Mouse (Mus musculus): Measurements from ENCODE around the gene Slco3a1.

The Slco3a1 gene

DNA sequence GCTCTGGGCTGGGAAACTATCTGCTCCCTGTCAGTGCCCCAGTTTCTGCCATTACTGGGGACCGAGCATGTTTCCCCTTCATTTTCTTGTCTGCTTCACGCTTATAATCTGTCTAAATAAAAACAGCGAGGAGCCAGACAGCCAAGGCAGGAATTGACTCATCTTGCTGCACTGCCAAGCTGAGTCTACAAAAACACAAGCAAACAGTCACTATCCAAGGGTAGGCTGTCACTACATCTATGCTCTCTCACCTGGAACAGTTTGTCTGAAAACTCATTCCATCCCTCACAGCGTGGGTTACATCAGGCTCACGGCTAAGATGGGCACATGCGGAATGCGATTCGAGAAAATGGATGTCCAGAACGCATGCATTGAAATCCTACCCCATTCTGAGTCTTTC lies 207.6 kb downstream of the Slco3a1 start:
- no peak for DNase-seq (ENCODE audit: low spot score in 2 of 2)

DNA sequence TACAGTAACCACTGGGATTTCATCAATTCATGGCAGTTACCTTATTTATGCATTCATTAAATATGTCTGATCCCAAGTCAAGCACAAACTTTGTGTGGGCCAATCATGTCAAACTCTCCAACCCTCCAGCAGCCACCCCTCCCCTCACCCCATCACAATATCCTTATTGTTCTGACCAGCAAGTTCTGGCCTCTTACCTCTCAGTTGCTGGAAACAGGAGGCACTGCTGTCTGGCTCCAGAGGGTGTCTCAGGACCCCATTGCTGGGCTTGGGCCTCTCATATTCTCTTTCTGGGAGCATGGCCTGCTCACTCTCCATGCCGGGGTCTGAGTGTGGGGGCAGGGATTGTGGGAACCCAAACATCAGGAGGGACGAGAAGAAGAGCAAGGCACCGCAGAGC lies 208.1 kb downstream of the Slco3a1 start:
- DNase-seq (ENCODE audit: low spot score in 2 of 2): no peak

DNA sequence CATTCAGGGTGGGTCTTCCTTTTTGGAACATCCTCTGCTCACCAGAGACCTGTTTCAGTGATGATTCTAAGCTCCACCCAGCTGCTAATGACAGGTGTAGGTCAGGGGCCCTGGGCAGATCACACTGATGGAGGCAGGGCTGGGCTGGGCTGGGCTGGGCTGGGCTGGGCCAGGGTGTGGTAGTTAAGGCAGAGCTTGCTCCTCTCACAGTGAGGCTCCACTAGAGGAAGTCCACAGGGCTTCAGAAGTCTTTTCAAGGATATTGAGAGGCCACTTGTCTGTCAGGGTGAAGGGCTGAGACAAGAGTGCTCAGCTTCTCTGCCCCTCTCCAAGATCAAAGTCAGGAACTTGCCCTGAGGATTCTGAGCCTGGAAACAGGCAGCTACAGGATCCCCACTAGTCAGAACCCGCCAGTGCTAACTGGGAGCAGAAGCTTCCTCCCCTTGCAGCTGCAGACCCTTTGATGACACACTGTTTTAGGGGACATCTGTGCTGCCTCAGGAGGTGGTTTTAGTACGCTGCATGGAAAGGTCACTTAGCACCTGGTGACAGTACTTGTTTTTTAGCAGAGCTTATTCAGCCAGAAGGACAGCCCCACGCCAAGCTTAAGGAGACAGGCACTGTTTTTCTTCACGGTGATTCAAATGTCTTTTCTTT lies 213.3 kb downstream of the Slco3a1 start:
- no peak for DNase-seq (ENCODE audit: low spot score in 2 of 2)

DNA sequence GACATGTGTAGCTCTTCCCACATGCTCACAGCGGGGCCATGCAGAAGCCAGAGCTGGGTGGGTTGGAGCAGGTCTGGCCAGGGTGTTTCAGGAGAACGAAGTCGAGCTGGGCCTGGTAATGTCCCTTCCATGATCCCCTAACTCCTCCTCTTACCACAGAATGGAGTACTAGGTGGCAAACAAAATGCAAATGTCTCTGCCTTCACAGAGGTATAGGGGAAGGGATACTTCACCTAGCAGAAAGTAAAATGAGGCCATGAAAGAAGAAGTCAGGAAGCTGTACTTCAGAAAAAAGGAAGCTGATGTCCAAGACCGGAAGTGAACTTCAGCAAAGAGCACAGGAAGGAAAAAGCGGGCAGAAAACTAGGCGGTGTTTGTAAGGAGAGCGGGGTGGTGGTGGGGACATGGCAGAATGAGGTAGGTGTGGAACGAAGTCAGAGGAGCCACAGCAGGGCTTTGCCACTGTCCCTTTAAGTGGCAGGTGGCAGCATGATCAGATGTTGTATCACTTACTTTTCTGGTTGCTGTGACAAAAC lies 214.1 kb downstream of the Slco3a1 start:
- DNase-seq (ENCODE audit: low spot score in 2 of 2): no peak

DNA sequence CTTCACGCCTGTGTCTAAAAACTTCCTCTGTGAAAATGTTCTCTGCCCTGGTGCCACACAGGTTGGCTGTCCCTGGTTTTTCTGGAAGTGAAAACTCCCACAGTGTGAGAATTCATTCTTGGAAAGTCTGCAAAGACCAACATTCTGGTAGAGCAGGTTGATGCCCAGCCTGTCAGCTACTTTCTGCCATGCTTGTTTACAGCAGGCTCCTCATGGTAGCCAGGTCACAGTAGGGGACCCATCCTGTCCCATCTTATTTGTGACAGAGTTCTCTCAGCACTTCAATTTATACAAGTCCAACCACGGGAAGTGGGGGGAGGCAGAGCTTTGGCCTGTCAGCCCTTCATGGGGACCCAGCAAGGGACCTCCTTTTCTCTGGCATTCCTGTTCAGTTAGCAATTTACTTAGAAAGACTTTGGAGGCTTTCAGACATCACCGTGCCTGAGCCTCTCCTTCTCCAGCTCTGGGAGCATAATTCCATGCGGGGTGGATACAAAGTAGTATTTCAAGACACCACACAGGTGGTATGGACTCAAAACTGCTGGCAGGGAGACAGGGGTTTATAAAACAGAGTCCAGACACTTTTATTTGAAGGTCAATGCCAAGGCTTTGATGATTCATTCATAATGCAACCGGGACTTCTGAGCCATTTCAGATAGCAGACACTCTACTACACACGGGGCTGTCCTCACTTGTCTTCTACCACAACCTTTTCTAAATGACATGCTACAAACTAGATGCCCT lies 216.7 kb downstream of the Slco3a1 start:
- no peak for DNase-seq (ENCODE audit: low spot score in 2 of 2)

DNA sequence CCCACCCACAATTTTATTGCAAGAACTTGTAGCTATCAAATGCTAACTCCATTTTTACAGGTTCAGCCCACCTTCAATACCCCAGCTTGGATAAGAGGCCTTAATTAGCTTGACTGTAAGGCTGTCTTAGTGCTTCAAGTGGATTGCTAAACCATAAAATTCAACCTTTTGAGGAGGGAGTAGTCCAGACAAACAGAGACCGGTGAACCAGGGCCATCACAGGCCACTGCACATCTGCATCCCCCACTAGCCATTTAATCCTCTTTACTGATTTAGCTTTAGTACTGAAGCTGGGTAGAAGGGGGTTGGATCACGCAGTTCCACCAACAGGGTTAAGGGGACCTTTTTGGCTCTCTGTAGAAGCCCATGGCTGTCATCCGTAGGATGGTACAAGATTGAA lies 222.3 kb downstream of the Slco3a1 start:
- DNase-seq (ENCODE audit: low spot score in 2 of 2): no peak

DNA sequence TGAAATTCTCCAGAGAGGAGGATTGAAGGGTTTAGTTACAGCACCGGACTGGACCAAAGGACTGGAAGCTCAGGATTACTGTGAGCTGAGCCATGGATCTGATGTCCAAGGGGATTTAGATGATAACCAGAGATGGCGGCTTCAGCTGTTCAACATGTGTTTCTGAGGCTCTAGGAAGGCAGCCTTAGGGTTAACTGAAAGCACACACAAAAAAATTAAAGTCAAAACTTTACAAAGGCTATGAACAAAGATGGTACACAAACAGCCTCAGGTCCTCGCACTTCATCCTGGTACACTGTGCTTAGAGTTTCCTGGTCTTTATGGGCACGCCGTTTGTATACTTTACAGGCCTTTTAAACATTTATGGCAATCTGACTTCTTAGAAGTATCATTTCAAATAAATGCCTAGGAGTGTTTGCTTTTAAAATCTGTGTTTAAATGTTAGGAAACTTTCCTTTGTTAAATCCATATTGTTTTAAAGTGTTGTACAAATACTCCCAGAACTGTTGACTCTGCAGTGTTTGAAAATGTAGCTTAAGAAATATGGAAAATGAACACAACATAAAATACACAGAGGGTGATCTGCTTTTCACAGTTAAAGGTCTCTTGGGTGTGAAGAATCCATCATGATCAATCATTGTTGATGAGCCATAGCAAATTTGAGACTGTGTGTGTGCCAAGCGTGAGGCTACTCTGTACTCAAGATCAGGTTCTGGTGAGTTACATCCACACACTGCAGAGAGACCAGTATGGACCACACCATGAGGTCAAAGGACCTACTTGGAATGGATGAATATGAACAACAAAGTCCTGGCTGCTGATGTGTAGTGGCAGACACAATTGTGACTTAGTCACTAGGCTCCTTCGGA lies 223.5 kb downstream of the Slco3a1 start:
- no peak for DNase-seq (ENCODE audit: low spot score in 2 of 2)

DNA sequence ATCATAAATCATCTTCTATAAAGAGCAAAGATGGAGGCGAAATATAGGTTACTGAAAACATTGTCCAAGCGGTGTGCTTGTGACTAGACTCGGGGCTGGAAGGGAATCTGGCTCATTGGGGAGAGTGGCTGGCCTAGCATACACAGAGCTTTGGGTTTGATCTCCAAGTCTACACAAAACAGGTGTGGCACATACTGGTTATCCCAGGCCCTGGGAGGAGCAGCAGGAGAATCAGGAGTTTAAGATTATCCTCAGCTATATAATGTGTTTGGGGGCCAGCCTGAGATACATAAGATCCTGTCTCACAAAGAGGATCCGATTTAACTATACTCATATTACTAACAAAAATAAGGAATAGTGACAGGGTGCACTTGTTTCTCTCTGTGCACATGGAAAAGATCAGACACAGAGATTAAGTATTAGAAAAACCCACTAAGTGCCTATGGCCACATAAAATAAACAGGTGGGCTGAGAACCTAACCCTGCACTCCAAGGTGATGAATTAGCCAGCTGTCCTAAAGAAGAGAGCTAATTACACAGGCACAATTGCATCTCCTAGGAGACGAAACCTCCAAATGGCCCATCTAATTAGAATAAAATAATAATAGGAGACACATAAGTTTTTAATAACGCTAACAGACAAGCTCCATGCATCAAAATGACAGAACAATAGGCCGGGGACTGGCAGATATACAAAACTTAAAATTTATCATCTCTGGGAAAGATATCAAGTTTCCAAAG lies 224.3 kb downstream of the Slco3a1 start:
- DNase-seq (ENCODE audit: low spot score in 2 of 2): no peak

DNA sequence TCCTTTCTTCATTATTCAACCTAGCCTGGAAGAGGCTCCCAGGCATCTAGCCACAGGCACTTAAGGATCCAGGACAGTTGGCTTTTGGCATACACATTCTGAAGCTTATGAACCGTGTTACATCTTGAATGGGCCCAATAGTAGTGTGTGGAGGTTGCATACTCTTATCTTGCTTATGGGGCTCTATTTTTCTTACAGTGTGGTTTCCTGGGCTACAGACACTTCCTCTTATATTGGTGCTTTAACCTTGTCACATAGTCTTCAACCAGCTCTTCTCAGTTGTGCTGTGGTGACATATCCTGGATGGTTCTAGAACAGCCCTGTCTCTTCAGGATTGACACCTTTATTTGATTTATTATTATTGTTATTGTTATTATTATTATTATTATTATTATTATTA lies 225.6 kb downstream of the Slco3a1 start:
- DNase-seq (ENCODE audit: low spot score in 2 of 2): no peak

DNA sequence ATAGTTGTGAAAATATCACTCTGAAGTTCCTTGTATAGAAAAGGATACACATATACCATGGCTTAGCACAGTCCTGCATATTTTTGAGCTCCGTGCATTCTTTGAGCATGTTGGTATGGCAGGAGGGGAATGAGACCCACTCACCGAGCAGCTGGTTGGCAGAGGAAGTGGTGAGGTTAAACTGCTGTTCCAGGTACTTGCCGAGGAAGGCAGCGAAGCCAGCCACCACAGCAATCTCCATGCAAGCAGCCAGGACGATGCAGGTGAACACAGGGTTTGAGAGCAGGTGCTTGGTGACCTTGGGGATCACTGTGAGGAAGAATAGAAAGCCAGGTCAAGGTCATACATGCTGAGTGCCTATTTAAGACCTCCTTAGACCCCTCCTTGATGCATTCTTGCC lies 226.9 kb downstream of the Slco3a1 start:
- no peak for DNase-seq (ENCODE audit: low spot score in 2 of 2)

DNA sequence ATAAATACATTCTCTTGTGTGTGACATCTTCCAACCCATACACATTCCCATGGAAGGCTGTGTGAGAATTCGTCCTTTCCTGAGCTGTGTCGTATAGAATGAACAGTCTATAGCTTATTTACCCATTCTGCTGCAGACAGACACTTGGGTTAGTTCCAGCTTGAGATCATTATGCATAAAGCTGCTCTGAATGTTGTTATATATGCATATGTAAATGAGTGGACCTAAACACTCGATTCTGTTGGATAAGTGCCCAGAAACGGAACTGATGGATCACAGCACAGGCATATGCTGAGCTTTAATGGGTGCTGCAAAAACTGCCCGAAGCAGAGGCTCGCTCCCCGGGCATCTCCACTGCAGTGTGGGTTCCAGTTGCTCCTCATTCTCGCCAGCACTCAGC lies 229.5 kb downstream of the Slco3a1 start:
- no peak for DNase-seq (ENCODE audit: low spot score in 2 of 2)

DNA sequence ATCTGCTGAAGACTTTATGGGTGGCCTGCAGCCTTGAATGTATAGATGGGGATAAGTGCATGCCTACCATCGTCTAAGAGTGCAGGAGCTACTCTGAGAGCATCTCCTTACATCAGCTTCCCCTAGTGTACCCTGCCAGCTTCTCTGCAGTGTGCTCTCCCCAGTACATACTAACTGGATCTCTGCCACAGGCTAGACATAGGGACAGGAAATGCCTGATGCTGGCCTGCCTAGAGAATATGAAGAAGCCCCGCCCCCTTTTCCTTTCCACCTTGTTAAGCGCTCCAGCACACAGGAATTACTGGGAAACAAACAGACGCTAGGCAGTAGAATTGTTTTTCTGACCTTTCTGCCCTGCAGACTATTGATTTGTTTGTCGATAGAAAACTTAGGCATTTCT lies 230.9 kb downstream of the Slco3a1 start:
- DNase-seq (ENCODE audit: low spot score in 2 of 2): no peak

DNA sequence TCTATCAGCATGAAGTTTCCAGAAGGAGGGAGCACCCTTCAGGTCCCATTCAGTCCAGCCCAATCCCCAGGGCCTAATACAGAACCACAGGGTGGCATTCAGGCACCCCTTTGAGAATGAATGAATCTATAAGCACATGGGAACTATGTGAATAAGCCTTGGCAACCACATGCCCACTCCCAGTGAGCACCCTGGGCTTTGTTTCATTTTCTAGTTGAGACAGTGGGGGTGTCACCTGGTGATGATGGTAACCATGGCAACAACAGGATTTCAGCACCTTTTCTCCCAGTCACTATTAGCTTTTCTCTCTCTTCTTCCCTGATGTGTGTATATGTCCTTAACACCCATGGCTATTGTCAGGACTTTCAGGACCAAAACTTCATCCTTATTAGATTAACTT lies 231.4 kb downstream of the Slco3a1 start:
- no peak for DNase-seq (ENCODE audit: low spot score in 2 of 2)

DNA sequence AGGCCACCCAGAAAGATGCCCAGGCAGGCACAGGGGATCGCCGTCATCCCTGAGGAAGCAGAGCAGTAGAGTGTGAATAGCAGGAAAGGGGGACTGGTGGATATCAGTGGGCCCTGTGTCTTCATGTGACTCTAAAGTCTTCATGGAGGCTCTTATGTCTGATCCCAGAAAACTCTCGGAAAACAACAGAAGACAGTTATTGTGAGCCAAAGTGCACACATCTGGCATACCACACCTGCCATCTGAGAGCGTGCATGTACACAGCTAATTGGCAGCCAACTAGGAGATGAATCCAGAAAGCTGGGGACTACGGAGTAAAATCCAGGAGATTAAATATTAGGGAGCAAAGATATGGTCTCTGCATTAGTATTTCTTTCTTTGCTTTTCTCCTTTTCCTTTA lies 233.9 kb downstream of the Slco3a1 start:
- DNase-seq (ENCODE audit: low spot score in 2 of 2): no peak

DNA sequence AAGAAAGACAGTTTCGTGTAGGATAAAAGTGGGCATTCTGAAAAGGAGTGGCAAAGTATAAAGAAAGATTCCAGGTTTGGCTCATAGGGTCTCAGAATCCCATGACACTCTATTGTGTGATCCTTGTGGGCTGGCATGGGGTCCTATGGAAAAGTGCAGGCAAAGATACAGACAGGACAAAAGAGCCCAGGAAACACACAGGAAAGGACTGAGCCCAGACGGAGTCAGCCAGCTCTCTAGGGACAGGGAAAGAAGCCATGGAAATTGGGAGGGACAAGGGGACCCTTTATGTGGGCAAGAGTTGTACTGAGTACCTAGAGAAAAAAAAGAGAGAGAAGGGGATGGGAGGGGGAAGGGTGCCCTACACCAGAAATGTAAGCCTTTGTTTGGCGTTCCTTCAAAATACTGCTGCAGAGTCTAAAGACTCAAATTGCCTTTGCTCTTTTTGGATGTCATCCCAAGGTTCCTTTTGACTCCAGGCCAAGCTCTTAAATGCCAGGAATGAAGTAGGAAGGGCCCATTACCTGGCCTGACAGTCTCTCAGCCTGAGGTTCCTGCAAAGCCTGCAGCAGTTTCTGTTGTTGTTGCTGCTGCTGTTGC lies 238.6 kb downstream of the Slco3a1 start:
- no peak for DNase-seq (ENCODE audit: low spot score in 2 of 2)

DNA sequence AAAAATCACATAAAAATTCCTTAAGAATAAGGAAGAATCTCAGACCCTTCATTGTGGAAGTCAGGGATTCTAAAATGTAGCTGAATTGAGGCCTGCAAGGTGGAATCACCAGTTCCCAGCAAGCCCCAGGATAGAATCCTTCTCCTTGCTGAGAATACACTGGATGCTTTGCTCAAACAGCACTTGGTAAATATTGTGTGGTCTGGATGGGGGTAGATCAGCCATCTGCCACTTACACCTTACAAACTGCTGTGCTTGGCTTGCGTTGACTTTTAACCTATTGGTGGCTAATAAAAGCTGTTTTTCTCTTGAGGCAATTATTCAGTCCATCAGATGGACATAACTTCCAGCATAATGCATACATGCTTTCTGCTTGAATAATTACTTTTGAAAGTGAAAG lies 240.3 kb downstream of the Slco3a1 start:
- DNase-seq (ENCODE audit: low spot score in 2 of 2): no peak

DNA sequence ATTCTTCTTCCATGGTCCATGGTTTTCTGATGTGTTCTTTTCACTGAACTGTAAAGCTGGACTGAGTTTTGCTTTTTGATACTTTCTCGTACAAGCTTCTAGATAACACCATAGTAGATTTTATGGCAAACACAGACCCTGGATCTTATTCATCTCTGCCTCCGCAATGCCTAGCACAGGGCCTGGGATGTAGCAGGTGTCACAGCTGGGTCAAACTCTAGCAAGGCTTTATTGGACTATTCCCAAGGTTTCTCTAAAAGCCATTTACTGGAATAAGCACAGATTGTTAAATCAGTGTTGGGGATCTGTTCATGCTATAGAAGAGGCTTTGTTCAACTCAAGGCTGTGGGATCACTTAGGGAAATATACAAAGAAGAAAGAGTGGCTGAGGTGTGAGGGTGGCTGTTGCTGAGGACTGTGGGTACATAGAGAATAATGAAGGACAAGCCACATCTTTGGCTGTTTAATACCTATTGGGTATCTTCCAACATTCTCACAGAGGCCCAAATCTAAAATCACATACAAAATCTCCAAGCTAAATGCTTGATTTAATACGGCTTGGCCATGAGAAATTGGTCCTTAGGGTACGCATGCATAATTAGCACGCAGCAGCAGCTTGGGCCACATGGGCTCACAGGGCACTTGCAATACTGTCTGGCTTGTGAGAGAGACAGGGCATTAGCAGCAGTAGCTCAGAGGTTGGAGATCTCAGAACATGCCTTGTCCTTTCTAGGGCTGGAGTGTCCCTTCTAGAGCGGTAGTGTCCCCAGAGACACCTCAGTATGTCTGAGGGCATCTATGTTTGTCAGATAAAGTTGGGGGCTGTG lies 241.1 kb downstream of the Slco3a1 start:
- DNase-seq (ENCODE audit: low spot score in 2 of 2): no peak

DNA sequence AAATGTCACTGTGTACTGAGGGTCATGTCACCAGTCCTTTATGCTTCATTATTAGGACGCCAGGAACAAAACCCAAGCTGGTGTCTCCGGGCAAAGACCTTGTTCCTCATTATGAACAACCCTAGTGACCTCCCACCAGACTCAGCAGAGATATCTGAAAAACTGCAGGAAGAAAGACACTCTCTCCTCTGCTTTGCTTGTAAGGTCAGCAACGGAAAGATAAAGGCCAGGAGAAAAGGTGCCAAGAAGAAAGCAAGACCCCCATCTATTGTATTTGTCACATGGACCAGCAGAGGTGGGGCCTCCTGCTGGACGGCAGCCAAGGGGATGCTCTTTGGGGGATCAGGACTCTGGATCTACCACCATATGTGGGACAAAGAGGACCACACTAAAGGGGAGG lies 243.0 kb downstream of the Slco3a1 start:
- DNase-seq (ENCODE audit: low spot score in 2 of 2): no peak

DNA sequence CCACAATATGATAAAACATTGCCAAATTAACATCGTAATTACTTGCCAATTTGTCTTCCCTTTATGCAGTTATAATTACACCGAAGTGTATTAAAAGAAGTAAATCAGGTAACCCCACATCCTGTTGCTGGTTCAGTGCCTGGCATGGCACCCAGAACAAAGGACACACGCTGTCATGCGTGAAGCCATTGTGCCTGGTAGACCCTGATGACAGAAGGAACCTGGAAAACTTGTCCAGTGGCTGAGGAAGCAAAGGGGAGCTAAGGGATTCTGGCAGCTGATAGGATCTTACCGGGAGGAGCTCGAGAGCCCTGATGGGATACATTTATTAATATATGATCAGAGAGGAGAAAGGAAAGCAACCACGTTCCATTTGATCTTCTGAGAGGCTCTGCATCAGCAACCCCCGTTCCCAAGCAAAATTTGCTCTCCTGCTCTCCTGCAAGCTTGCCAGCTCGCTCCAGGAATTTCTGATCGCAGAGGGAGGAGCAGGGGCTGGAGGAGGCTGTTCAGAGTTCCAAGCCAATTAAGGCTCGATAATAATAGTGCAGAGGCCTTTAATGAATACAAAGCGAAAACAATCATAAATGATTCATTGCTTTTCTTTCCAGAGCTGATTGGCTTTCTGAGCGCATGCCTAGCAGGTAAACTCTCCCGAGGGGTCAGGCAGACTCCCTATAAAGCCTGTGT lies 250.8 kb downstream of the Slco3a1 start:
- no peak for DNase-seq (ENCODE audit: low spot score in 2 of 2)

DNA sequence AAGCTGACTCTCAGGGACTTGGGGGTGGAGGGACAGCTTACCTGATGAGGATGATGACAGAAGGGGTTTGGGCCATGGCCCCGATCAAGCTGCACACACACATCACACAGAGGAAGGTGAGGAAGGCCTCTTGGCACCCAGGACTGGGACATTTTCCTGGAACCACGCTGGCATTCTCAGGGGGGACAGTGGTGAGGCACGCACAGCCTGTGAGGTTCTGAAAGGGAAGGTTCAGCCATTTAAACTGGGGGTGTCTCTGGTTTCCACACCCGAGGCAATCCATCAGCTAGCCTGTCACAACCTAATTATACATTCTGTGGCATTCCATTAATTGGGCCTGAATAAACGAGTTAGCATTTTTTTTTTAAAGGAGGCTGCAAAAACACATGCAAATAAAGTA lies 251.5 kb downstream of the Slco3a1 start:
- no peak for DNase-seq (ENCODE audit: low spot score in 2 of 2)
